Mouse (Mus musculus) bone marrow, adult 2 months (tissue): ENCODE data around the gene Emilin3.

ENCODE experiments used
- CTCF ChIP-seq: fragments of 200-500 bp; IDR thresholded peaks from 2 replicates; pipeline ENCODE4 v1.5.1; 2011; ENCODE audit warnings: low read length, control low read depth; ENCODE audit not compliant: control insufficient read depth, insufficient read depth
- POLR2A ChIP-seq: fragments of 200-500 bp; IDR thresholded peaks from 2 replicates; pipeline ENCODE4 v1.6.1; 2011; ENCODE audit warnings: low read depth, mild to moderate bottlenecking, control low read depth, low read length, borderline replicate concordance; ENCODE audit not compliant: control insufficient read depth

- no peak for TF ChIP-seq CTCF
- no peak for TF ChIP-seq POLR2A
These were observed 28.2 kb downstream of the Emilin3 start for GRCm38 (mm10) chr2:160883912-160884311.
